Mouse (Mus musculus) hindbrain, embryonic 14.5 days (tissue): ENCODE measurements around the gene Runx1. TPM values are rescaled to one million over a fixed set of nuclear protein-coding genes. Genes with fewer than 3 reads are reported as not detected.

ENCODE experiments used
- ATAC-seq: fragments of 200-750 bp; cut with Nextera tagmentation; 2 replicates; pipeline ENCODE4 v1.8.0; 2017; ENCODE audit warnings: moderate number of reproducible peaks, mild to moderate bottlenecking, moderate TSS enrichment, moderate library complexity; ENCODE audit not compliant: low FRiP score
- DNase-seq: peaks from one replicate; pipeline ENCODE4 v3.0.0-alpha.2; 2015; ENCODE audit warnings: low spot score
- H3K27ac ChIP-seq: fragments of 300-500 bp; sonication (generic); 2 replicates; pipeline ENCODE4 v1.5.1; 2014; ENCODE audit warnings: mild to moderate bottlenecking, moderate library complexity
- H3K27me3 ChIP-seq: fragments of 300-500 bp; sonication (generic); 2 replicates; pipeline ENCODE4 v1.6.1; 2014; ENCODE audit warnings: mild to moderate bottlenecking, low read length, mixed read lengths; ENCODE audit not compliant: control insufficient read depth, insufficient read depth
- H3K36me3 ChIP-seq: fragments of 300-500 bp; sonication (generic); replicated peaks from 2 replicates; pipeline ENCODE4 v1.6.1; 2014; ENCODE audit not compliant: control insufficient read depth, insufficient read depth
- H3K4me1 ChIP-seq: fragments of 300-500 bp; sonication (generic); replicated peaks from 2 replicates; pipeline ENCODE4 v1.6.1; 2014; ENCODE audit warnings: antibody characterized with exemption, low read length, mixed read lengths; ENCODE audit not compliant: control insufficient read depth, insufficient read depth
- H3K4me2 ChIP-seq: fragments of 300-500 bp; sonication (generic); replicated peaks from 2 replicates; pipeline ENCODE4 v1.6.1; 2014; ENCODE audit warnings: mild to moderate bottlenecking, moderate library complexity
- H3K4me3 ChIP-seq: fragments of 300-500 bp; sonication (generic); replicated peaks from 2 replicates; pipeline ENCODE4 v1.5.1; 2014; ENCODE audit warnings: mild to moderate bottlenecking, low read length
- H3K9ac ChIP-seq: fragments of 300-500 bp; sonication (generic); 2 replicates; pipeline ENCODE4 v1.6.1; 2014
- H3K9me3 ChIP-seq: fragments of 300-500 bp; sonication (generic); 2 replicates; pipeline ENCODE4 v1.6.1; 2016; ENCODE audit warnings: low read length; ENCODE audit not compliant: control insufficient read depth
- WGBS: fragments of 180-500 bp; shearing (Covaris S2); extraction: QIAGEN DNeasy Blood & Tissue Kit; methylation state at CpG from one replicate; pipeline ENCODE4 v1.1.7; 2014; 5-methylcytosine and 5-hydroxymethylcytosine counted together
- polyA plus RNA-seq: library from polyadenylated mRNA; unstranded; fragments of >200 nt; fragmentation: Nextera tagmentation; extraction: Ambion mirVana; gene quantifications from 2 replicates; pipeline ENCODE4 v1.2.1, GENCODE M21; 2014

Gene Runx1
- 1.8 and 2.2 TPM in 2 replicates for polyA plus RNA-seq

DNA sequence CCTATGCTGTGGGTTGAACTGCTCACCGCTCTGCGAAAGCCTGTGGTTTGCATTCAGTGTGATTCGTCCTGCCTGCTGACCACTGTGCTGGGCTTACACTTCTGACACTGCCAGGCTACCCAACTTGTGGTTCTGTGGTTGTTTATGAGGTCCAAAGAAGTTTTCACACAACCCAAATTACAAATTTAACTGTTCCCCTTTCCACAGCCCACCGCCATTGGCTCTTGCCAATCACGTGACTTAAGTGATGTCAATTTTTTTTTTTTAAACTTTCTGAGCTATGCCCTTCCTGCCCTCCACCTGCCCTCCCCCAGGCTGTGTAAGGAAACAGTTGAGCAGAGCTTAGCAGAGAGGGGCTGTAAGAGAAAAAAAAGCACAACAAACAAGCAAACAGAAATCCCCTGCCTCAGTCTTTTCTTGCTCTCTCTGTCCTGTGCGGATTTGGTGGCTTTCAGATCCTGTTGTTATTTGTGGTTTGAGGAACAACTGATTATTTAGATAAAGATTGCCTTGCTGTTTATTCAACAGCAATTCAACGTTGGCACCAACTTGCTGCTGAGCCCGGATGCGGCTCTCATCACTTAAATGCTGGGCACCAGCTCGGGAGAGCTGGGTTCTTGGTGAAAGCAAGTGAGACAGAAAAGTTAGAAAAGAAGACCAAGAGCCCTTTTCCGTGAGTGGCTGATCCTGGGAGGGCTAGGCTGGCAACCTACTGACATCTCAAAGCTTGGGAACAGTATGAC, at the start of gene Runx1:
Gene Runx1, minus strand, starts transcription at position 242 of the 743 bp plus-strand sequence.
- H3K27me3 ChIP-seq = no peaks in the 10 kb centered on the region
- no peak for DNase-seq
- no peak within 1 kb of the TSS for H3K27ac ChIP-seq
- no peaks in the 10 kb centered on the region for H3K36me3 ChIP-seq
- no peak within 1 kb of the TSS for H3K4me3 ChIP-seq
- 90% methylated on average over 11 of the region's 11 CpGs for WGBS
- 0 out of 2 replicates have a peak, but pooled peaks cover 5% of the 10 kb centered on the region for H3K4me1 ChIP-seq
- H3K9ac ChIP-seq = no peak within 1 kb of the TSS
- ATAC-seq = no peak
- no peak within 1 kb of the TSS for H3K4me2 ChIP-seq
- no peaks in the 10 kb centered on the region for H3K9me3 ChIP-seq

DNA sequence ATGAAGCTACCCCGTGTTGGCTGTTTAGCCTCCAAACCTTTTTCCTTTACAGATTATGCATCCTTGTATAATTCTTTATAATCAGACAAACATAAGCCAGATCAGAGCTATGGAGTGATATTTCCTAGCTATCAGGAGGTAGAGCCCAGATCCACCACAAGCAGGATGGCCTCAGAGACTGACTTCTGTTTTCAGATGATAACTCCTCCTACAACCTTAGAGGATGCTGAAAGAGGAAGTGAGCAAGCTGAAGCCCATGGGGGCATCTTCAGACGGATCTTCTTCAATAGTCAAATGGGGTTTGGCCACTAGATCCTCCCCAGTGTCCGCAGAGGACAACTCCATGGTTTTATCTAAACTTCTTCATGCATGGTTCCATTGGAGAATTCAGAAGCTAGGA, 48.1 kb upstream of the Runx1 start:
- Histone ChIP-seq H3K4me3 (no peak overlapping the region), H3K9ac (no peak overlapping the region), H3K4me2 (no peak overlapping the region), H3K27me3 (no peaks in the 10 kb centered on the region), H3K9me3 (no peaks in the 10 kb centered on the region), H3K4me1 (no peaks in the 10 kb centered on the region), H3K36me3 (no peaks in the 10 kb centered on the region), H3K27ac (no peak overlapping the region)
- ATAC-seq (no peak), DNase-seq (no peak)
- WGBS = 91% methylated on average over 3 of the region's 3 CpGs

DNA sequence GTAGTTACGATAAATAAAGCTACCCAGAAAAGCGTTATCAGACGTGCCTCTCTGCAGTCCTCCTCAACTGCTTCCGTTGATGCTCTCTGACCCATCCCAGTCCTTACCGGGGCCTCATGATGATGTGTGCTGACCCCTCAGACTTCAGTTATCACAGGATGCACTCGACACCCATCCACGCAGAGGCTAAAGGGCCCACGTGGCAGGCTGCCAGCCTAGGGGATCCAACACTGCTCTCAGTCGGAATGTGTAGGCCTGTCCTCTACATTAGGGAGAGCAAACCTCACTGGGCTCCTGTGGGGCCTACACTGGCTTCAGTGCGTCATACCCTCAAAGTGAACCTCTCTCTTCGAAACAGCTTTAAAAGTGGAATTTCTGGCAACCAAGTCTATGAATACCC, 45.8 kb upstream of the Runx1 start:
- Histone ChIP-seq H3K27ac (no peak overlapping the region), H3K4me1 (no peaks in the 10 kb centered on the region), H3K9me3 (no peaks in the 10 kb centered on the region), H3K4me3 (no peak overlapping the region), H3K9ac (no peak overlapping the region), H3K27me3 (no peaks in the 10 kb centered on the region), H3K36me3 (no peaks in the 10 kb centered on the region), H3K4me2 (no peak overlapping the region)
- WGBS = 89% methylated on average over 11 of the region's 11 CpGs
- DNase-seq (no peak), ATAC-seq (no peak)

DNA sequence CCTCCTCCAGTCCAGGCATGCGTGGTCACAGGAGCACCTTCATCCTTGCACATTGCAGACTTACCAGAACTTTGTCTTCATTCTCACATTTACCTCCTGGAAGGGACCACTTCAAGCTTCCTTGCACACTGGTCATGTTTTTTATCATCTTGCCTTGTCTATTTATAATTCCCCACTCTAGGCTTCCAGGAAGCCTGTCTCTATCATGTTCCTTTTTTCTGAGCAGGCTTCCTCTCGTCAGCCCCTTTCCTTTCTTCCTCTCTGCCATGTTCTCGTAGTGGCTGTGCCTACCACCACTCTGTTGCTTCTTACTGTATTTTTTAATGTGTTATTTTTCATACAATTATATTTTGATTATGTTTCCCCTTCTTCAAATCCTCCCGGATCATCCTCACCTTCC, 42.6 kb upstream of the Runx1 start:
- H3K9me3 ChIP-seq = no peaks in the 10 kb centered on the region
- H3K36me3 ChIP-seq = no peaks in the 10 kb centered on the region
- H3K4me2 ChIP-seq = no peak overlapping the region
- no peak for ATAC-seq
- no peak overlapping the region for H3K9ac ChIP-seq
- 90% methylated on average over 4 of the region's 4 CpGs for WGBS
- no peaks in the 10 kb centered on the region for H3K4me1 ChIP-seq
- H3K27ac ChIP-seq = no peak overlapping the region
- no peak for DNase-seq
- no peaks in the 10 kb centered on the region for H3K27me3 ChIP-seq
- no peak overlapping the region for H3K4me3 ChIP-seq

DNA sequence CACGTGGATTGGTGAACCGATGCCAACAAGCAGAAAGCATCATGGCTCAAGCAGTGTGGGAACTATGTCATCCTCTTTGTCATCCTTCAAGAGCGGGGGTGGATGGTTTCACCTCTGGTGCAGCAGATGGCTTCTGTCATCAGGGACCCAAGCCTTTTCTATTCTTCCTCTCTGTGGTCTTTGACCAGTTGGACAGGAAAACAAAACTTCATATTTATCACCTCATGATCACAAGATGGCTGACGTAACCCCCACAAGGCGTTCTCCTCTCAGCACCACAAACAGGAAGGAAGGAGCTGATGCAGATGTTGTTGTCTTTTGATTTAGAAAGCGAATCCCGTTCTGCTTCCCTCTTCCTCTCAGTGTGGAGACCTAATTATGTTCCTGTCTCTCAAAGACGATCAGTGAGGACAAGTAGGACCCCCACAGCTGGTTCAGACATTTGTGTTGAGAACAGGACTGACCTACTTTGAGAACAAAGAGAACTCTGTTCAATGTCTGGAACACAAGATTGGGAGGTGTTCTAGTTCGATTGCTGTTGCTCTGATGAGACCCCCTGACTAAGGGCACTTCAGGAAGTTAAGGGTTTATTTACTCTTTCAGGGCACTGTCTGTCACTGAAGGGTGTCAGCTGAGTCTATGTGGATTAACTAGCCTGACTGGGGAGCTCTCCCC, 41.4 kb upstream of the Runx1 start:
- no peak for ATAC-seq
- Histone ChIP-seq H3K4me3 (no peak overlapping the region), H3K27ac (no peak overlapping the region), H3K4me2 (no peak overlapping the region), H3K4me1 (no peaks in the 10 kb centered on the region), H3K9me3 (no peaks in the 10 kb centered on the region), H3K27me3 (no peaks in the 10 kb centered on the region), H3K9ac (no peak overlapping the region), H3K36me3 (no peaks in the 10 kb centered on the region)
- 83% methylated on average over 9 of the region's 9 CpGs for WGBS
- DNase-seq = no peak

DNA sequence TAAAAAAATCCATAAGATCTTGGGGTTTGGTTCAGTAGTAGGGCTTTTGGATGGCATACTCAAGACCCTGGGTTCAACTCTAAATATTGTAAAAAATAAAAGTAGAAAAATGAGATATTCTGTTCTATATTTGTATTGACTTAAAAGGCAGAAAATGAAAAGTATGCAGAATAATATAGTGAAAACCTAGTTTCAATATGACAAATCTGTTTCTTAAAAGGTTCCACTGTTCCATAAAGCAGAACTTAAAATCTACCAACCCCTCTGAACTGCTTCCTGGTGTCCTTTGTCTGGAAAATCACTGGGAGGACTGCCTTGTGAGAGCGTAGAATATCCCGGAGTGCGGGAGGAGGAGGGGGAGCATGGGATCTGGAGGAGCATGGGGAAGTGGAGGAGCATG, 39.4 kb upstream of the Runx1 start:
- no peaks in the 10 kb centered on the region for H3K4me1 ChIP-seq
- no peak overlapping the region for H3K27ac ChIP-seq
- WGBS = 93% methylated on average over 3 of the region's 3 CpGs
- no peak overlapping the region for H3K4me3 ChIP-seq
- no peaks in the 10 kb centered on the region for H3K36me3 ChIP-seq
- no peak for DNase-seq
- no peak overlapping the region for H3K9ac ChIP-seq
- no peak for ATAC-seq
- H3K27me3 ChIP-seq = no peaks in the 10 kb centered on the region
- no peaks in the 10 kb centered on the region for H3K9me3 ChIP-seq
- no peak overlapping the region for H3K4me2 ChIP-seq

DNA sequence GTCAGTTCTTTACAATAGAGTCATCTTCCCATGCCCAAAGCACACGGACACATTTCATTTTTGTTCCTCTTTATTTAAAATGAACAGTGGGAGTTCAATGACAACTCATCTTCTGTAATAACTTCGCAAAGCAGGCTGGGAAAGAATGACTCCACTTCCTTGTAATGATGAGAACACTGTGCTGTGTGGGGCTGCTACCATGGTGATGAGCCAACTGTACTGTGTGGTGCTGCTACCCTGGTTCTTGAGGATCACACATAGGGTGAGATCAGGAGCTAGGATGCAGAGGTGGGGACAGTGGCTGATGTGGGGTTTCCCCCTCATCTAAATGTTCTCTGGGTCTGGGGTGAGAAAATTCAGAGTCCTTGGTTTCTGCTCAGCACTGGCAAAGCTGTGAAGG, 38.2 kb upstream of the Runx1 start:
- DNase-seq (no peak), ATAC-seq (no peak)
- WGBS = 85% methylated on average over 2 of the region's 2 CpGs
- Histone ChIP-seq H3K4me1 (no peaks in the 10 kb centered on the region), H3K9ac (no peak overlapping the region), H3K36me3 (no peaks in the 10 kb centered on the region), H3K27ac (no peak overlapping the region), H3K9me3 (no peaks in the 10 kb centered on the region), H3K4me3 (no peak overlapping the region), H3K27me3 (no peaks in the 10 kb centered on the region), H3K4me2 (no peak overlapping the region)

DNA sequence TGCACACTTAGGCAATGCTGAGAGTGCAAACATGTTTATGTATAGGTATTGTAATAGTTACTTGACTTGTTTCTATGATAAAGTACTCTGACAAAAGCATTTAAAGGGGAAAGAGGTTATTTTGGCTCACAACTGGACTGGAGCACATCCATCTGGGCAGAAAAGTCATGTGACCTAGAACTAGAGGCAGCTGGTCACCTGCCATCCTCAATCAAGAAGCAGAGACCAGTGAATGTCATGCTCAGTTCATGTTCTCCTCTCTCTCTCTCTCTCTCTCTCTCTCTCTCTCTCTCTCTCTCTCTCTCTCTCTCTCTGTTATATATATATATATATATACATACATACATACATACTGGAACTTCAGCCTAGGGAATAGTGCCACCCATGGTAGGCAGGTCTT, 37.2 kb upstream of the Runx1 start:
- Histone ChIP-seq H3K27ac (no peak overlapping the region), H3K4me1 (no peaks in the 10 kb centered on the region), H3K4me2 (no peak overlapping the region), H3K36me3 (no peaks in the 10 kb centered on the region), H3K9me3 (no peaks in the 10 kb centered on the region), H3K4me3 (no peak overlapping the region), H3K9ac (no peak overlapping the region), H3K27me3 (no peaks in the 10 kb centered on the region)
- ATAC-seq (no peak), DNase-seq (no peak)

DNA sequence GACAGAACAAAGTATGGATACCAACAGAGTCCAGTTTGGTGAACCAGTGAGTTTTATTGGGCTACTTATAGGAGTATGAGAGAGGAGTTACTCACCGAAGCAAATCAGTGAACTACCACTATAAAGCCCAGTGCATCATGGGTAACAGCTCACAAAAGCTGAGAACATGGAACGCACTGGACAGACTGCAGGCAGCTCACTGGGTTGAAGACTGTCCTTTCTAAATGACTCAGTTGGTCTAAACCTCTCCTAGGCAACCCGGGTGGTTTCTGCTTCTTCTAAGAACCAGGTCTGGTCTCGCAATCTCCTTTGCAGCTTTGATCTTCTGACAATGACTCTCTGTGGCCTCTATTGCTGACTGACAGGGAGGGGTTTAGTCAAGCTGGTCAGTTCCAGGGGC, 36.5 kb upstream of the Runx1 start:
- no peak overlapping the region for H3K9ac ChIP-seq
- DNase-seq (no peak), ATAC-seq (no peak)
- no peak overlapping the region for H3K4me2 ChIP-seq
- no peaks in the 10 kb centered on the region for H3K9me3 ChIP-seq
- WGBS = 85% methylated on average over 4 of the region's 4 CpGs
- H3K4me1 ChIP-seq = no peaks in the 10 kb centered on the region
- H3K36me3 ChIP-seq = no peaks in the 10 kb centered on the region
- no peak overlapping the region for H3K4me3 ChIP-seq
- no peak overlapping the region for H3K27ac ChIP-seq
- H3K27me3 ChIP-seq = no peaks in the 10 kb centered on the region
